Mouse (Mus musculus) spleen, postnatal 36 days (tissue): Measurements from ENCODE around the gene Gm20388.

Experiments used
- DNase-seq, 2 experiments: peaks; one replicate each; pipeline ENCODE4 v3.0.0; 2022; ENCODE audit warnings: low spot score in 2 of 2, mixed read lengths in 1 of 2

The Gm20388 gene

DNA sequence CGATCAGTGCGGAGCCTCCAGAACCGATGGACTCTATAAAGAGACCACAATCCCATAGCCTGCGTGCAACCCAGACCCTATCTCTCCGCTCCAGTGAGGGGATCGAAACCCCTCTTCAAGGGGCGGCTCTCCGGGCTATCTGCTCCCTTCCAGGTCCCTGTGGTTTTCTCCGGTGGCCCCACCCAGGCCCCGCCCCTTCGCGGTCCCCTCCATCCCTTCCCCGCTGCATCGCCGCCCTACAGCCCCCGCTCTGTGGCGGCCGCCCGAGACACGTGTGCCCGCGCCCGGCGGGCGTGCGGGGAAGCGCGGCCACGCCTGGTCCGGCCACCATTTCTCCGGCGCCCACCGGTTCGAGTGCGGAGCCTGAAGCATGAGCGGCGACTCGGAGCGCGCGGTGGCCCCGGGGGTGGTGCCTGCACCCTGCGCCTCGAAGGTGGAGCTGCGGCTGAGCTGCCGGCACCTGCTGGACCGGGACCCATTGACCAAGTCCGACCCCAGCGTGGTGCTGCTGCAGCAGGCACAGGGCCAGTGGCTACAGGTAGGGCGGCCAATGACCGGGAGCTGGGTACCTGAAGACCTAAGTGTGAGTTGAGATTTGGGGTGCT, 3206.6 kb downstream of the Gm20388 start, which contains the start of gene Cpne7:
Gene Cpne7 (plus strand): TSS at position 248 of the 605 bp plus-strand sequence.
- no peak for DNase-seq

DNA sequence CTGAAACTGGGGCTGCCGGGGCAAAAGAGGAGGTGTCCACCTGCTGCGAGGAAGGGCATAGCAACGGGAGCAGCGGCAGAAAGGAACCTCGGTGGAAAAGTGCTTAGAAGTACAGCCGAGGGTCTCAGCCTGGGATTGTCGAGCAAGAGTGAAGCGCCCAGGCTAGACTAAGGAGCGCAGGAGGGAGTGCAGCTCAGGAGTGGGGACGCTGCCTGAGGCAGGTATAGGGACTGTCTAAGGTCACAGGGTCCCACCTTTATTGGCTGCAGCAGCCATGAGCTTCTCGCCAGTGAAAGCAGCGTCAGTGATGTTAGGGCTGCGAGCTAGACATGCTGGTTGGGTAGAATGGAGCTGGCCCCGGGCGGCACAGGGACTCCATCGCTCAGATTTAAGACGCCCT, 3207.1 kb downstream of the Gm20388 start:
- DNase-seq: no peak

DNA sequence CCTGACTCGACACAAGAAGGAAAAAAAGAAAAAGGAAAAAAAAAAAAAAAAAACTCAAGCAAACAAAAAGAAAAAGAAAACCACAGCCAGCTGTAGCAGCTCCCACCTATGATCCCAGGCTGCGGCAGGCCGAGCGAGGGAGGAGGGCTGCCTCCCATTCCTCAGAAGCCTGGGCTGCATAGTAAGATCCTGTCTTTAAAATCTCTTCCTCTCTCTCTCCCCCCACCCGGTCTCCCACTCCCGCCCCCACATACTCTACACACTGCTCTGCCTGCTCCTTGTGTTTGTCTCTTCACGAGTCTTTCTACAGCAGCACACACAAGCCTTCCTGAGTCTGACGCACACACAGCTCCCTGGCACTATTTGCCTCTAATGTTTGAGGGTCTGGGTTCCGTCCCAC, 3211.4 kb downstream of the Gm20388 start:
- DNase-seq: no peak

DNA sequence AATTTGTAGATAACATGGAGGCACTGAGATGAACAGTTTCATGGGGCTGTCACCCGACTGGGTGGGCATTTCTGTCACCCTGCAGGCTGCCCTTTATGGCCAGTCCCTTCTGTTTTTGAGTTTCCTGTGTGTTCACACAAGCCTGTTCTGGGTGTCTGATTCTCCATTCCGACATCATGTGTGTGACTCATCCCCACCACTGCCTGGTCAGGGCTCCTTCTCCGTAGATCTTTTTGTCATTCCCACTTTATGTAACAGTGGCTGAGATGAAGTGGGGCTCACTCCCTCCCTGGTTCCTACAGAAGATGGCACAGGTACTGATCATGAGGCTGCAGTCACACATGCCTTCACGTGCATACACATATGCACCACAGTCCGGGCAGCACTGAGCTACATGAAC, 3212.0 kb downstream of the Gm20388 start:
- DNase-seq: no peak

DNA sequence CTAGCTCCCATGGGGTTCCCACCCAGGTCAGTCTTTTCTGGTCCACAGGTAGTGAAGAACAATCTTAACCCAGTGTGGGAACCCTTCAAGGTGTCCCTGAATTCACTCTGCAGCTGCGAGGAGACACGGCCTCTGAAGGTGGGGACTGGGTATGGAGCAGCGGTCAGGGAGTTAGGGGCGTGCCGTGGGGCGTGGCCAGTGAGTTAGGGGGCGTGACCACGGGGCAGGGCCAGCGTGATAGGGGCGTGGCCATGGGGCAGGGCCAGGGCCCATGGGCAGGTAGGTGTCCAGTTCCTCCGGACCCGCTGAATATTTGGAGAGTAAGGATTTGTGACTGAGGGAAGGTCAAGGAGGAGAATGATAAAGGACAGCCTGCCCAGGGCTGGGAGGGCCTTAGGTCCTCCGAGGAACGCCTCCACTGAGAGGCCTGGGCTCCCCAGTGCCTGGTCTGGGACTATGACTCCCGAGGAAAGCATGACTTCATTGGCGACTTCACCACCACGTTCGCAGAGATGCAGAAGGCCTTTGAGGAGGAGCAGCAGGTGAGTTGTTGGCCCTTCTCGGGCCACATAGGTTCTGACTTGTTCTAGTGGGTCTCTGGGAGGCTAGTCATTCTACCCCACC, 3215.7 kb downstream of the Gm20388 start:
- peak in 1 of 2 experiments; percentile 28 for DNase-seq

DNA sequence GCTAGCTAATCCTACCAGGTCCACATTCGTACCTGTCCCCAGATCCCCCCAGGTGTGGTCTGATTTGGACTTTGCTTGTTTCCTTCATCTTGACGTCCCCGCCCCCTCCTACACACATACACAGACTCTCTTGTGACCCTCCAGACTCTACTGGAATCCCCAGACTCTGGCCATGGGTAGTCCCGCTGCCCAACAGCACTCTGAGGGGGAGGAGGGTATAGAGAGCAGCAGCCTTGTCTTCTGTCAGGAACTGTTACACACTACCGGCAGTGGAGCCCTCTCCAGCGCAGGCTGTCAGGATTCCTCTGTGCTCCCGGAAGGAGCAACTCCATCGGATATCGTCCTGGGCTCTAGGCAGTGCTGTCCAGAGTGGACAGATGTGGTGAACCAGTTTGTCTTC, 3220.4 kb downstream of the Gm20388 start:
- DNase-seq: no peak

DNA sequence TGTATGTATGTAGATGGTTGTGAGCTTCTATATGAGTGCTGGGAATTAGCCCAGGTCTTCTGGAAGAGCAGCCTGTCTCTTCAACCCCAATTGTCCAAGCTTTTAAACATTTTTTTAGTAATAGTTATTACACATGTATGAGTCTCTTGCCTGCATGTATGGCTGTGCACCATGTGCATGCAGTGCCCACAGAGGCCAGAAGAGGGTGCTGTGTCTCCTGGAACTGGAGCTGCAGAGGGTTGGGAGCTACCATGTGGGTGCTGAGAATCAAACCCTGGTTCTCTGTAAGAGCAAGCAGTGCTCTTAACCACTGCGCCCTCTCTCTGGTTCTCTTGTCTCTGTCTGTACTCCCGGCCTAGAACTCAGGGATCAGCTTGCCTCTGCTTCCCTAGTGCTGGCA, 3222.3 kb downstream of the Gm20388 start:
- DNase-seq: no peak

DNA sequence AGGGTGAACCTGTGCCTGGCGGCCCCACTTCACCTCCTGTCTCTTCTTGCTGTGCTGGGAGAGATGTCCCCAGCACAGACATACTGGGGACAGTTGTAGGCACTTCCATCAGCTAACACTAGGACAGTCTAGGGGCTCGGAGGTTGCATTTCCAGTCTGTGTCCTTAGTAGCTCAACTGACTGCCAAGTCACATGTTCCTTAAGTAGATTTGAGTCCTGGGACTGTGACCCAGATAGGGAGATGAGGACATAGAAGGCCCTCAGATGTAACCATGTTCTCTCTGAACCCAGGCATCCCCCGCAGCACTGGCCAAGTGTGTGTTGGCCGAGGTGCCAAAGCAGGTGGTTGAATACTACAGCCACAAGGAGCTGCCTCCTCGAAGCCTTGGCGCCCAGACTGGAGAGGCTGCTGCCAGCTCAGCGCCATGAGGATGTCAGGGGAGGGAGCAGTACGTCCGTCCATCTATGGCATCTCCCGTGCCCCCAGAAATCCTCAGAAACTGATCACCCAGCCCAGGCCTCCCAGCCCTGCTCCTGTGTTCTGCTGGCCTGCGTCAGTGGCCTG, 3223.6 kb downstream of the Gm20388 start:
- DNase-seq: no peak

DNA sequence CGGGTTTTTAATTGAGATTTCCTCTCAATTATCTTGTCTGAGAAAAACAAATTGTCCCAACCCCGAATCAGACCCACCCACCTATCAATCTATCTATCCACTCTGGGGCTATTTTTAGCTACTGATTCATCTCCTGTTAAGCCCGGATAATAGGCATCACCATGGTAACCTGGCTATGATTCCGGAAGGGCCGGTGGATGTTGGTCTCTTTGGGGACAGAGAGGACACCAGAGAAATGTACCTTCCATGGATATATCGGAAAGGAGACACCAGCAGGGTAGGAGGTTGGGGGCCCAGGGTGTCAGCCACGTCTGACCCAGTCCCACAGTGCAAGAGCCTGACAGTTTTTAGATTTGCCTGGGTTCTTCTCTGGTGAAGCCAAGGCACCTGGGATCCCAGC, 3224.8 kb downstream of the Gm20388 start:
- DNase-seq: no peak

DNA sequence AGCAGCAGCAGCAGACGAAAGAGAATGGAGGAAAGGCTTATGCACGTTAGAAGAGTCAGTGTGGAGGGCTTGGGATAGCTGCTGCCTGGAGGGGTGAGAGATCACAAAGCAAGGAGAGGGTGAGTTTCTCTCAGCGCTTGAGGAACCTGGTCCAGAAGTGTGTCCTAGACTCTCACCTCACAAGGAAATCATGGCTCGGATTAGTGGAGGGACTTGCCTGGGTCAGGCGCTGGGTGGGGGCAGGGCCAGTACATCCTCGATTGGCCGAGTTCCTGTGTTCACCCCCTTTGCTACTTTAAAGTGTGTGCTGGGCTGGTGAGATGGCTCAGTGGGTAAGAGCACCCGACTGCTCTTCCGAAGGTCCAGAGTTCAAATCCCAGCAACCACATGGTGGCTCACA, 3225.2 kb downstream of the Gm20388 start:
- DNase-seq: no peak

DNA sequence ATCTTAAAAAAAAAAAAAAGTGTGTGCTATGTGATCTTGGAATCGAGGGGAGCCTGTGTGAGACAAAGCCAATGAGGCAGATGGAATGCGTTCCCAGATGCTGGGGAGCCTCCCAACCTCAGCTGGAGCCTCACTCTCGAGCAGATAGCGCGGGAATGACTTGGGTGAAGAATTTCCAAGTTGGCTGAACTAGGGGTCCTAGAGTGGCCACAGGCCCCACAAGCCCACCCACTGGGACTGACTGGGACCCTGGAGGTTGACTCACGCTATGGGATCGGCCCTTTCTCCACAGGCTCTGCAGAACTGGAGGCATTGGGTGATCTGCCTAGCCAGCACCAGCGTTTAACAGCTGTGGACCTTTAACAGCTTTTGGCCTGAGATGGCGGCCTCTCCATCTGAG, 3225.6 kb downstream of the Gm20388 start:
- DNase-seq: no peak

DNA sequence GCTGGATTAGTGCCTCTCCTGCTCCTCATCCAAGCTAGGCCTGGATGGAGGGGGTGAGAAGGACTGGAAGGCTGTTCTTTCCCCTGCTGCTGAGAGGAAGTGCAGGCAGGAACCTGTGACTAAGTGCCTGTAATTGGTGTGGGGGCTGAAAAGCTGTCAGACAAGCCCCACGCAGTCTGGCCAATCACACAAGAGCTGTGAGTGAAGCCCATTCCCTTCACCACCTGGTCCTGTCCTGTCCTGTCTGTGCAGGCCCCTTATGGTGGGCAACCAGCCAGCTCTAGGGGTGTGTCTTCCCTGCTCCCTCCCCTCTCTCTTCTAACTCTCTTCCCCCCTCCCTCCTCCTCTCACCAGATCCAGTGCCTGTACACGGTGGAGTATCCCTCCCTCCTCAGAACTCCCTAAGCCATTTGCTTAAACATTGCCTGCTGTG, 3227.0 kb downstream of the Gm20388 start:
- DNase-seq: no peak

DNA sequence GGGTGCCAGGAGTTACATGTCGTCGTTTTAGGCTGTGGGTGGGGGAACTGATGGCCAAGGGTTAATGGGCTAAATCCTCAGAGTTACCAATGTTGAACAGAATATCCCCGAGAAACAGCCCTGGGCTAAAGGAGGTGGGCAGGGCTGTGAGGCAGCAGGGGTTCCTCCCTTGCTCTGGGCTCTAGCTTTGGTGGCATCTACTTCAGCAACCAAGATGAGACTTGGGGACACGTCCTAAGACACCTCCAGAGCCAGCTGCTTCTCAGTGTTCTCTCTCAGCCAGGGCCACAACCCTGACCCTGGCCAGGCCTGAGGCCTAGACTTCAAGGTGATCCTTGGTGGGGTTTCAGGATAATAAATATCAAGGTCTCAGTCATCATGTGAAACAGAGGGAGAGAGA, 3228.1 kb downstream of the Gm20388 start:
- DNase-seq: no peak

DNA sequence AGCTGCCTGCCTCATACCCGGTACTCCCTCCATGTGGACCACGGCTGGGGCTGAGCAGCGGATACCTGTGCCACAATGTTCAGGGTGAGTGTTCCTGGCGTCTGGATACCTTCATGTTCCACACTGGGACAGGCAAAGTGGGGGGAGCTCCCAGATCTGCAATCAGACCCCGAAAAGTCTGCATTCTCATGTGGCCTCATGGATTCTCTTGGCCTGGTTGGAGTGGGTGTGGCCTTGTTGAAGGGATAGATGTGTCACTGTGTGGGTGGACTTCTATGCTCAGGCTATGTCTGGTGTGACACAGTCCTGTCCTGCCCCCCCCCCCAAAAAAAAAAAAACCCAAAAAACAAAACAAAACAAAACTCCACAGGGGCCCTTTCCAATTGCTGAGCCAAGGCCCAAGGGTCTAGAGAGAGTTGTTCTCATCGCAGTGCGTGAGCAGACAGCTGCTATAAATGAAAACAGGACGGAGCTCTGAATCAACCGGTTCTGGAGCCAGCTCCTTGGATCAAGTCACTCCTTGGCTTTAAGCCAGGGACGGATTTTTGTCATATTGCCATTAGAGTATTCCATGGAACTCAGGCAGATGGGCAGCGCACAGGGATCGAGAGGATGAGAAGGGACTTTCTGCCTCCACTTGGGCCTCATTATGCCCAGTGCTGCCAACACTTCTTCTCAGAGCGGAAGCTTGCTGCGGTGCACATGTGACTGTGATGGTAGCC, 3231.3 kb downstream of the Gm20388 start:
- DNase-seq: peak in 1 of 2 experiments; percentile 31

DNA sequence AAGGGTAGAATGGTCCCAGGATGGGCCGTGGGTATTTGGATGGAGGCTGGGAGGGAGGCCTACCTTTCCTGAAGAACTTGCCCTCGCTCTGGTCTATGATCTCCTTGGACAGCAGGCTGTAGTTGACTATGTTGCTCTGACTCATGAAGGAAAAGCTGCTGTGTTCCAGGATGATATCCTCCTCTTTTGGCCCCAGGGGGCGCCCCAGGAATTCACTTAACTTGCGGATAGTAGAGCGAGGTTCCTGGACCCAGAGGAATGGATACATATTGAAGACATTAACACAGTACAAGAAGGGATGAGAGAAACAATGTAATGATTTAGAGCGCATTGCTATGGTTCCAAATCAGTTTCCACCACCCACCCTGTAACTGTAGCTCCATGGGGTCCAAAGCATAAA, 3234.6 kb downstream of the Gm20388 start:
- DNase-seq: no peak

DNA sequence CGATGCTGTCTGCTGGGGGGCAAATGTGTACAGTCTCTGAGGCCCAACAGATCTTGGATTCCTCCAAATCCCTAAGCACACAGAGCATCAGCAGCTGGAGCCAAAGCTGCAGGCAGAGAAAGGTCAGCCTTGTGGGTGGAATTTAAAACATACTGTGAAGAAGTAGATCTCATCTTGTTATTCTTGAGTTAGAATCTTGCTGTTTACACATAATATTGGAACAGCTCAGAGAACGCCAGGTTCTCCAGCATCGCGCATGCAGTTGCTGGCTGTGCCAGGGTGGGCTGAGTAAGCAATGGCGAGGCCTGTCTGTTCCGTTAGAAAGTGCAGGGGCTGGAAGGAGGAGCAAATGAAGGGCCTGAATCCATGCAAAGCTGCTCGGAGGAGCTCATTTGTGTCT, 3235.7 kb downstream of the Gm20388 start:
- DNase-seq: no peak

DNA sequence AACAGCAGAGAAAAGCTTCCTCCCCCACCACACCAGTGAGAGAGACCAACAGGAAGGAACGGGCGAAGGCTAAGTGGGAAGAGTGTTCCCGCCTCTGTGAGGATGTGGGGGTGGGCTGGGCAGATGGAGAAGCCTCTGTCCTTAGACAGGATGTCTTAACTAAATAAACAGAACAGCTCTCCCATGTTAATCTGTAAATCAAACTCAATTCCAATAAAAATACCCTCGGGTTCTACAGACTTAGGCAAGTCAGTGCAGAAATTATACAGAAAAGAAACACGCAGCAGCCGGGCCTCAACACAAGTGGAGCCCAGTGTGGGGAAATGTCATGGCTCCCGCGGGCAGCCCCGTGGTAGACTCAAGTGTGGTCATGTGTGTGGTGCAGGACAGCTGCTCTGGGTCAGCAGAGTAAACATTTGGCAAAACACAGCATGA, 3240.1 kb downstream of the Gm20388 start:
- no peak for DNase-seq

DNA sequence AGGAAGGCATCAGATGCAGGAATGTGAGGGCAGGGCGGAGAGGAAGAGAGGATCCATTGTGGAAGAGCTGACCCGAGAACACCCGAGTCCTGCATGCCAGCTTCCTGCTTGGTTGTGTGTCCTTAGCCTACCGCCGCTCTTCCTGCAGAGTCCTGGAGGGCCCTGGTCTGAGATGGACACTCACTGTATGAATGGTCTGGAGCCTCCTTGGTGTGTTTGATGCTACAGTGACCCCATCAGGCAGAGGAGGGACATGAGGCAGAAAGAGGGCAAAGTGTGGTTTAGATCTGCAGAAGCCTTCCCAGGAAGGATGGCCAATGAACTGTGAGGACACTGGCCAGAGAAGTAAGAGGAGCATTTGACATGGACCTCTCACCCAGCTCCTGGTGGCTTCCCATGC, 3244.5 kb downstream of the Gm20388 start:
- no peak for DNase-seq

DNA sequence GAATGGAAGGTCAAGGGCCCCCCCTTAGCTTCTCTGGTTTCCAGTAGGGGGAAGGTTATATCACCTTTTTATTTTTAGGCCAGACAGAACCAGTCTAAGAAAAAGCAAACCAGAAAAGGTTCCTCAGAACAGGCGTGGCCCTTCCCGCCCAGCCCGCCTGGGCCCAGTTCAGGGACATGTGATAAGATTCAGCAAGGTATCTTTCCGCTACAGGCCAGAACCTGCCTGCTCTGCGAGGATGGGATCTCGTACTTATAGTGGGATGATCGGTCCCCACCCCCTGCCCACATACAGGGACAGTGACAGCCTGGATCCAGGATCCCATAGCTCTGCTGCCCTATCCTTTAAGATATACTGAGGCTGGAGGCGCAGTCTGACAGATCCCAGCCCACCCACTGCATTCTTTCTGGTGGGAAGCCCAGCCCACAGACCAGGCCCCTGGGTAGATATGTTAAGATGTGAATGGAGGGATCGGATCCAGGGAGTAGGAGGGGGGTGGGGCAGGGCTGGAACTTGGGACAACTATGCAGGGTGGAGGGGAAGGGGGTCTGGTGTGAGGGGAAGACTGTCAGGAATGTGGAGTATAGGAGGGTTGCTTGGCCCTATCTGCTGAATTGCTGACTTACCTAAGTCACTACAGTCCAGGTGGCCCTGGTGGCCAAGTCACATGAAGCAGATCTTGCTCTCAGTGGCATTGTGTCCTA, 3245.6 kb downstream of the Gm20388 start:
- peak; percentile 23 to 43 for DNase-seq

DNA sequence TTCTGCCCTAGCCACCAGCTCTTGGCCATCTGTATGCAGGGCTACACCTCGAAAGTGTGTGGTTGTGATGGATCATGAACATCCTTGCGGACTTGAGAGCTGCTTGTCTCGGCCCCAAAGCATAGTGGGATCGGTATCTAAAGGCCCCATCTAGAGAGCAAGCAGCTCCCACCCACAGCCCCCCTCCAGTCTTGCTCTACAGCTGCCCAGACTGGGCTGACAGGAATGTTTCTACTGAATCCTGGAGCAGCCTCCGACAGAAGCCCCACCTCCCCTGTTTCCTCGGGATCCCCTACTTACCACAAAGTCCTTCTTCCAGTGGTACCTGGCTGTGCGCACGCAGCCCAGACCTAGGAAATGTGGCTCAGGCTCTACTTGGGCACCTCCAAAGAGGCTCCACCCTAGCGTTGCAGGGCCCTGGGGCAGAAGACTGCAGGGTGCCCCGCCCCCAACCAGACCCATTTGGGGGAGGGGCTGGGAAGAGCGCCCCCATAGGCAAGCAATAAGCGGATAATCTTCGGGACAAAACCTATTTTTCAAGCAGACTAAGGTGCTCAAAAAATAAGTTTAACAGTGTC, 3247.3 kb downstream of the Gm20388 start, which contains the start of gene Sult5a1:
Gene Sult5a1 (minus strand): TSS at position 428 of the 578 bp plus-strand sequence.
- no peak for DNase-seq

DNA sequence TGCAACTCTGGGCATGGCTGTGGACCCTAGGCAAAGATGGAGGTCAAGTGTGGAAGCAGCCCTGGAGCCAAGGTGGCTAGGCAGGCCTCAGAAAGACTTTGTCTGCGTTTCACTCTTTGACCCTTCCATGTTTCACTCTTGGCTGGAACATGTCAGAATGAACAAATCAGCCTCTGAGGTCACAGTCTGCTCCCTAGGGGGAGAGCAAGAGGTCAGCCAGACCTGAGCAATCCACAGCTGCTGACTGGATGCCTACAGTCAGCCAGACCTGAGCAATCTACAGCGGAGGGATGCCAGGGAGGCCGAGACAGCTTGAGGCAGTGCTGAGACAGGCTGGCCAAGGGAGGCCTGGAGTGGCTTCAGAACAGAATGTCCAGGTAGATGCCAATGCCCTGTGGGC, 3270.8 kb downstream of the Gm20388 start:
- no peak for DNase-seq
